Mouse (Mus musculus): ENCODE measurements around the gene Ccdc115. TPM values are rescaled to one million over a fixed set of nuclear protein-coding genes. Genes with fewer than 3 reads are reported as not detected.

Gene Ccdc115
- polyA plus RNA-seq (2017; shearing (Covaris generic)): 30.7 TPM

DNA sequence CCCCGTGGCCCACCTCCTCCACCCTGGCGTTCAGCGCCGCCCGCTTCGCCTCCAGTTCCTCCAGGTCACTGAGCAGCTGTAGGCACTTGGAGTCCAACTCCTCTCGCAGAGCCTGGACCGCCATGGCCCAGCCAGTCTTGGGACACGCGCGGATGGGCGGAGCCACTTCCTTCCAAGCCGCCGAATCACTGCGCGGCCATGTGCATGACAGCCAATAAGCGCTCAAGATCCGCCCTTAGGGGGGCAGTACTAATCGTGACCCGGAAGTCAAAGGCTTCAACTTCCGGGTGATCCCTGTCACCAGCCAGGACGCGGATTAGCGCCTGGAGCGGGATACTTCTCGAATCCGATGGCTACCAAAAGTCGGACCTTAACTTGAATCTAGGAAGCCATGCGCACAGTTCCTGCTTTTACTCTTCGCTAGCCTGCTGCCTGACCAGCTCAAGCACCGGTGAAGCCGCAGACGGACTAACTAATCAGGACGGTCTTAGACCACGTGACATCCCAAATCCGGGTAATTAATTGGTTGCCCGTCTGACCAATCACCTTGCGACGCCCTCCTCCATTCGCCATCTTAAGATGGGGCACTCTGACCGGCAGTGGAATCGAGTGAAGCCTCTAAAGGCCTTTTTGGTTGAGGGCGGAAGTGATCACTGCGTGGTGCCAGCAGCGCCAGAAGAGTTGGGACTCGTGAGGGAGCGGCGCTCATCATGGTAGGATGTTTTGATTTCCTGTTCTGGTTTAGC is at the start of gene Ccdc115, which contains the start of gene Imp4:
Gene Ccdc115, minus strand, starts transcription at position 458 of the 746 bp plus-strand sequence.
Gene Imp4, plus strand, starts transcription at position 637 of the 746 bp plus-strand sequence.

DNA sequence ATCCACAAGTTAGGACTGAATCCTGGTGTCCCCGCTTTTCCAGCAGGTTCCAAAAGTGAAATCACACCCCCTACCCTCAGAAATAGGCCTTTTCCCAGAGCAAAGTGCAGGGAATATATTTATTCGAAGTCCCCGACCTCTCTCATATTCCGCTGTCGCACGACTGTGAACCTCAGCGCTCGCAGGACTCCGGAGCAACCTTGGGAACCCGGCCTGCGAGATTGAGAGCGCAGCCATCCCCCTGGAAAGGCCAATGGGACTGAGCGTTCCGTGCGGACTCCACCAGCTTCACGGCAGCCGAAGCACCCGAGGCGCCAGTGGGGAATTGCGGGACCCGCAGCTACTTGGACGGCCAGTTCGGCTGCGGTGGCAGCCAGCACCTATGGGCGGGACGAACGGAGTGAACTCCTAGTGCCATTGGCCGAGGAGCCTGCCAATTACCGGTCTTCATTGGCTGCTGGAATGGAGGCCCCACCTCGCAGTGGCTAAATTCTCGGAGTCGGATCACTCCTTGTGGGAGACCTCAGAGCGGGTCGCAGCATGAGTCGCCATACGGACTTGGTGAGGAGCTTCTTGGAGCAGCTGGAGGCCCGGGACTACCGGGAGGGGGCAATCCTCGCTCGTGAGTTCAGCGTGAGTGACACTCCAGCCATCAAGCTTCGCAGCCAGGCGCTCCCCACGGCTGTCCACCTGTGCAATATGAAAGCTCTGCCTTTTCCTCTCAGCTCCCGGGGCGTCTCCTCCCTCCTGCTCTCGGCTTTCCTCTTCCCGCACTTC is 20.0 kb upstream of the Ccdc115 start, which contains the start of gene Ptpn18:
Gene Ptpn18, plus strand, starts transcription at position 479 of the 777 bp plus-strand sequence.

Other genes with a start within 250 kb of the Ccdc115 start
- gene Imp4, start 179 bp upstream of the Ccdc115 start, polyA plus RNA-seq (2017; shearing (Covaris generic)): 129 TPM
- gene Ptpn18, start 20.1 kb upstream of the Ccdc115 start, polyA plus RNA-seq (2017; shearing (Covaris generic)): 194 TPM
- not detected for gene Prss39, start 58.7 kb upstream of the Ccdc115 start, polyA plus RNA-seq (2017; shearing (Covaris generic))
- gene Cfc1, start 96.0 kb upstream of the Ccdc115 start, polyA plus RNA-seq (2017; shearing (Covaris generic)): not detected
- not detected for gene Prss40, start 121.3 kb upstream of the Ccdc115 start, polyA plus RNA-seq (2017; shearing (Covaris generic))
- gene Amer3, start 140.0 kb upstream of the Ccdc115 start, polyA plus RNA-seq (2017; shearing (Covaris generic)): not detected